Mouse (Mus musculus) megakaryocyte, embryonic 14.5 days (primary cell): ENCODE data around the gene Gp5. TPM values are rescaled to one million over a fixed set of nuclear protein-coding genes. Genes with fewer than 3 reads are reported as not detected.

Source experiments
- H3K27me3 ChIP-seq: replicated peaks from 2 replicates; pipeline ENCODE3; 2012; ENCODE audit warnings: inconsistent platforms
- H3K36me3 ChIP-seq: replicated peaks from 2 replicates; pipeline ENCODE3; 2012; ENCODE audit warnings: low read length, inconsistent platforms, mixed read lengths
- H3K4me1 ChIP-seq: 2 replicates; pipeline ENCODE4 v1.6.1; 2012; ENCODE audit warnings: inconsistent platforms
- H3K4me3 ChIP-seq: replicated peaks from 2 replicates; pipeline ENCODE3; 2012; ENCODE audit warnings: moderate library complexity, mild to moderate bottlenecking, inconsistent platforms
- H3K9me3 ChIP-seq: 2 replicates; pipeline ENCODE4 v1.6.1; 2012; ENCODE audit warnings: inconsistent platforms
- FLI1 ChIP-seq: IDR thresholded peaks from 2 replicates; pipeline ENCODE4 v1.6.1; 2012; ENCODE audit warnings: low read length, inconsistent platforms, mixed read lengths
- GATA1 ChIP-seq: IDR thresholded peaks from 3 replicates; pipeline ENCODE4 v1.6.1; 2012; ENCODE audit warnings: mixed read lengths, low read length, inconsistent platforms, borderline replicate concordance
- polyA plus RNA-seq: library from polyadenylated mRNA; stranded (reverse); fragments of >175 nt; gene quantifications from 2 replicates; pipeline ENCODE4 v1.2.3, GENCODE M21; 2012; ENCODE audit warnings: low replicate concordance; ENCODE audit not compliant: insufficient read depth

Gp5 gene
- polyA plus RNA-seq, 1 experiment, result 1,707 TPM

DNA sequence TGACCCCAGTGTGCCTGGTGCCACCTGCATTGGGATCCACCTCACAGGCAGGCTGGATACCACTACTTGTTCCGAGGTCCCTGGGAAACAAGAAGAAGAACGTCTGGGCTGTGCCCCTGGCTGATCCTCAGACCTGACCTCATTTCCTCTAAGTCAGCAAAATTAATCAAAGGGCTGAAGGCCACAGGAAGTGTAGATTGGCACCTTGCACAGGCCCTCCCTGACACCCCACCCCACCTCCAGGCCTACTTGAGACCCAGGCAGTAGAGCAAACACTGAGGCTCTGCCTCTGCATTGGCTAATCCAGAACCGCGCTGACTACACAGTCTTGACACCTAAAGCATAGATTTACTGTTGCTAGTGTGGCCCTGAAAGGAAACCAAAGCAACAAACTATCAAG lies 45.0 kb downstream of the Gp5 start:
- peak overlapping the region; percentile 59 for H3K4me3 ChIP-seq
- TF ChIP-seq GATA1 (no peak), FLI1 (no peak)
- H3K9me3 ChIP-seq, result no peaks in the 10 kb centered on the region
- H3K36me3 ChIP-seq, result no peaks in the 10 kb centered on the region
- H3K4me1 ChIP-seq, result peaks cover 55% of the 10 kb centered on the region
- peaks cover 20% of the 10 kb centered on the region for H3K27me3 ChIP-seq

- no peak overlapping the region for H3K4me3 ChIP-seq
- TF ChIP-seq FLI1, result no peak
- no peak for TF ChIP-seq GATA1
Observed at GRCm38 (mm10) chr16:30263156-30263555, 47.4 kb downstream of the Gp5 start.

GRCm38 (mm10) chr16:30262664-30263063 lies 47.9 kb downstream of the Gp5 start:
- H3K27me3 ChIP-seq, result peaks cover 26% of the 10 kb centered on the region
- no peaks in the 10 kb centered on the region for H3K36me3 ChIP-seq
- TF ChIP-seq FLI1 (no peak), GATA1 (no peak)
- no peak overlapping the region for H3K4me3 ChIP-seq
- peaks cover 3% of the 10 kb centered on the region; the same call in 1 of the 2 replicates for H3K9me3 ChIP-seq
- peaks cover 55% of the 10 kb centered on the region for H3K4me1 ChIP-seq

More at GRCm38 (mm10) chr16:30263156-30263555, 47.4 kb downstream of the Gp5 start:
- H3K4me1 ChIP-seq, result peaks cover 50% of the 10 kb centered on the region
- peaks cover 26% of the 10 kb centered on the region for H3K27me3 ChIP-seq
- no peaks in the 10 kb centered on the region for H3K36me3 ChIP-seq
- peaks cover 3% of the 10 kb centered on the region; the same call in 1 of the 2 replicates for H3K9me3 ChIP-seq

GRCm38 (mm10) chr16:30262157-30262556 lies 48.4 kb downstream of the Gp5 start:
- peaks cover 26% of the 10 kb centered on the region for H3K27me3 ChIP-seq
- H3K4me1 ChIP-seq, result peaks cover 59% of the 10 kb centered on the region
- TF ChIP-seq GATA1, result no peak
- no peak for TF ChIP-seq FLI1
- H3K36me3 ChIP-seq, result no peaks in the 10 kb centered on the region
- H3K9me3 ChIP-seq, result peaks cover 3% of the 10 kb centered on the region; the same call in 1 of the 2 replicates
- no peak overlapping the region for H3K4me3 ChIP-seq

GRCm38 (mm10) chr16:30261341-30261740 lies 49.2 kb downstream of the Gp5 start:
- TF ChIP-seq FLI1 (no peak), GATA1 (no peak)
- Histone ChIP-seq H3K9me3 (peaks cover 3% of the 10 kb centered on the region; the same call in 1 of the 2 replicates), H3K27me3 (peaks cover 29% of the 10 kb centered on the region), H3K4me3 (no peak overlapping the region), H3K36me3 (no peaks in the 10 kb centered on the region), H3K4me1 (peaks cover 61% of the 10 kb centered on the region)

DNA sequence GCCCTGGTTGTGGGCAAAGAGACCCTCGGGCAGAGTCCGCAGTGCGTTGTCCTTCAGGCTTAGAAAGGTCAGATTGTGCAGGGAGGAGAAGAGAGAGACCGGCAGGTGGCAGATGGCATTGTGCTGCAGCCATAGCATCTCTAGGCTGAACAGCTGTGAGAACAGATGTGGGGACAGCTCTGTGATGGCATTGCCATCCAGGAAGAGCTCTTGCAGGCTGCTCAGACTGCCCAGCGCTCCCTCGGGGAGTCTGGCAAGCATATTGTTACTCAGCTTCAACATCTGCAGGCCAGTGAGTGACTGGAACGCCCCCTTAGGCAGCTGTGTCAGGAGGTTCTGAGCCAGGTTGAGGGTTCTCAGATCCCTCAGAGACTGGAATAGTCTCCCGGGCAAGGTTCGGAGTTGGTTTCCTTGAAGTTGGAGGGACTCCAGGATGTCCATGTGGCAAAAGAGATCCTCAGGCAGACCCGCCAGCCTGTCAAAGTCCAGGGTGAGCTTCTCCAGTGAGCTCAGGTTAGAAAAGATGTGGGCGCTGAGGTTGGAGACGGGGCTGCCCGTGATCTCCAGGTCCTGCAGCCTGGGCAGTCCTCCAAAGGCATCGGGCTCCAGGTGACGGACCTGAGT lies 50.5 kb downstream of the Gp5 start:
- no peak for TF ChIP-seq GATA1
- TF ChIP-seq FLI1, result no peak
- Histone ChIP-seq H3K9me3 (peaks cover 3% of the 10 kb centered on the region; the same call in 1 of the 2 replicates), H3K27me3 (peaks cover 28% of the 10 kb centered on the region), H3K36me3 (no peaks in the 10 kb centered on the region), H3K4me3 (no peak overlapping the region), H3K4me1 (peaks cover 51% of the 10 kb centered on the region)

DNA sequence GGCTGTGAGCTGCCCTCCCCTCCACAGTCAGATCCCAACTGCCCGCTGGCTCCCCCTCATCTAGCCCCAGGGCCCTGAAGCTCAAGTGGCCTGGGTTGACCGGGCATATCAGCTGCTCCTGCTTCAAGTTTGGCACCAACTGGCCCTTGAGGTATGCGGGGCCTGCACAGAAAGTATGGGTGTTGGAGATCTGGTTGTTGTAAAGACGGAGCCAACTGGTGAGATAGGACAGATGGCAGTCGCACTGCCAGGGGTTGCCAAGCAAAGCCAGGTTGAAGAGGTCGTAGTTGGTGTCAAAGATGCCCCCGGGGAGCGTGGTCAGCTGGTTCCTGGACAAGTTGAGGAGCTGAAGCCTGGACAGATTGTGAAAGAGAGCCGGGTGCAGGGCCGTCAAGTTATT lies 51.1 kb downstream of the Gp5 start:
- peaks cover 45% of the 10 kb centered on the region for H3K4me1 ChIP-seq

GRCm38 (mm10) chr16:30258441-30258840 lies 52.1 kb downstream of the Gp5 start:
- H3K27me3 ChIP-seq, result peaks cover 33% of the 10 kb centered on the region
- TF ChIP-seq FLI1 (no peak), GATA1 (no peak)
- peaks cover 35% of the 10 kb centered on the region for H3K4me1 ChIP-seq

More for the DNA sequence above, 51.1 kb downstream of the Gp5 start:
- H3K4me3 ChIP-seq, result no peak overlapping the region
- H3K27me3 ChIP-seq, result peaks cover 32% of the 10 kb centered on the region
- TF ChIP-seq GATA1, result no peak
- TF ChIP-seq FLI1, result no peak
- H3K9me3 ChIP-seq, result peaks cover 3% of the 10 kb centered on the region; the same call in 1 of the 2 replicates
- H3K36me3 ChIP-seq, result no peaks in the 10 kb centered on the region

DNA sequence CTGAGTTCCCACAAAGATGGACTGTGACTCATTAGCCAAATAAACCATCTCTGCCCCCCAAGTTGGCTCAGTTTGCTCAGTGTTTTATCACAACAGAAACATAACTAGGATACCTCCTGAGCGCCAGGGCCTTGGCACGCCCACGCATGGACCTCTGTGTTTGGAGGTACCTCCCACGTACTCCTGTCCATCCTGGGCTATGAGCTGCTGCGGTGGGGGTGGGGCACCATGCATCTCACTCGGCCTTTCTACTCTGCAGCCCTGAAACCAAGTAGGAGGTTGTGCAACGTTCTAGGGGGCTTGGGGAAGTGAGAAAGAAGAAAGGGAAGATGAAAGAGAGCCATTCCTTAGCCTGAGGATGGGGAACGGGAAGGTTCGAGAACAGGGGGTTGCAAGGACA lies 52.9 kb downstream of the Gp5 start:
- no peak for TF ChIP-seq FLI1
- H3K36me3 ChIP-seq, result no peaks in the 10 kb centered on the region
- H3K4me3 ChIP-seq, result no peak overlapping the region
- peaks cover 33% of the 10 kb centered on the region for H3K27me3 ChIP-seq
- peaks cover 3% of the 10 kb centered on the region; the same call in 1 of the 2 replicates for H3K9me3 ChIP-seq
- peaks cover 32% of the 10 kb centered on the region for H3K4me1 ChIP-seq

More at GRCm38 (mm10) chr16:30258441-30258840, 52.1 kb downstream of the Gp5 start:
- no peaks in the 10 kb centered on the region for H3K36me3 ChIP-seq
- no peak overlapping the region for H3K4me3 ChIP-seq
- peaks cover 3% of the 10 kb centered on the region; the same call in 1 of the 2 replicates for H3K9me3 ChIP-seq

Other genes with a start within 250 kb of the Gp5 start
- 35.1 and 50.8 TPM in 2 replicates for gene Hes1, start 246.4 kb downstream of the Gp5 start, polyA plus RNA-seq
- gene Cpn2, start 43.3 kb downstream of the Gp5 start, polyA plus RNA-seq, result not detected in 2 replicates
- gene Lrrc15, start 27.5 kb downstream of the Gp5 start, polyA plus RNA-seq, result 0.11 TPM in 1 of 2 replicates, not detected in the other
- gene Atp13a3, start 95.2 kb upstream of the Gp5 start, polyA plus RNA-seq, result 3.3 and 6.2 TPM in 2 replicates
- gene Tmem44, start 240.1 kb upstream of the Gp5 start, polyA plus RNA-seq, result 0.45 TPM in 1 of 2 replicates, not detected in the other